Mouse (Mus musculus) spleen, postnatal 36 days (tissue): ENCODE measurements around the gene Rgl1.

Experiments
- DNase-seq, 2 experiments: peaks; one replicate each; pipeline ENCODE4 v3.0.0; 2022; ENCODE audit warnings: low spot score in 2 of 2, mixed read lengths in 1 of 2

Rgl1 gene

GRCm38 (mm10) chr1:152511237-152511636, 254.9 kb downstream of the Rgl1 start:
- peak in 1 of 2 experiments; percentile 10 for DNase-seq

- no peak for DNase-seq
Observed at GRCm38 (mm10) chr1:152508481-152509220, 257.5 kb downstream of the Rgl1 start.

- DNase-seq: no peak
Observed at GRCm38 (mm10) chr1:152506726-152507125, 259.4 kb downstream of the Rgl1 start.

- DNase-seq: no peak
Observed at GRCm38 (mm10) chr1:152506175-152506574, 260.0 kb downstream of the Rgl1 start.

GRCm38 (mm10) chr1:152499802-152500201, 266.3 kb downstream of the Rgl1 start:
- DNase-seq: no peak

GRCm38 (mm10) chr1:152497581-152497980, 268.6 kb downstream of the Rgl1 start:
- no peak for DNase-seq

- DNase-seq: no peak
Observed at GRCm38 (mm10) chr1:152496831-152497230, 269.3 kb downstream of the Rgl1 start.

- no peak for DNase-seq
Observed at GRCm38 (mm10) chr1:152492258-152492657, 273.9 kb downstream of the Rgl1 start.

- no peak for DNase-seq
Observed at GRCm38 (mm10) chr1:152490842-152491241, 275.3 kb downstream of the Rgl1 start.

GRCm38 (mm10) chr1:152476126-152476525, 290.0 kb downstream of the Rgl1 start:
- no peak for DNase-seq

- no peak for DNase-seq
Observed at GRCm38 (mm10) chr1:152468443-152468842, 297.7 kb downstream of the Rgl1 start.
